Mouse (Mus musculus): Measurements from ENCODE around the gene Apeh. TPM values are rescaled to one million over a fixed set of nuclear protein-coding genes. Genes with fewer than 3 reads are reported as not detected.

Apeh gene
- total RNA-seq, 2 experiments from 2014 or later: 37.4 to 48.3 TPM

DNA sequence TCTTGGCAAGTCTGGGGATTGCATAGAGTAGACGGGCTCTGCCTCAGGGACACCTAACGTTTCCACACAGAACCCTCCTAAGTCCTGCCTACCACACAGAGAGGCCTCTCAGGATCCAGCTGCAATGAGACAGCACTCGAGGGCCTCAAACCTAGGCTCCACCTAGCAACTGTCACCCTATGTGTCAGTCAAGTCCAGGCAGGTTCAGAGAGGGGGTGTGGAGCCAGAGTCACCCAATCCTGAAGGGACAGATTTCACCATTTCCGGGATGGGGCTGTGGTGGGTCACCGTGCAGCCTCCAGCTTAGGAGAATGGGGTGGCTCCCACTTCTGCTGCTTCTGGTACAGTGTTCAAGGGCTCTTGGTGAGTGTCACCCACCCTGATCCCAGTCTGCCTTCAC is 14.2 kb downstream of the Apeh start, which contains the start of gene Mst1:
TSS of gene Mst1 (plus strand) at position 269 of the 400 bp plus-strand sequence.
- no peak for DNase-seq

DNA sequence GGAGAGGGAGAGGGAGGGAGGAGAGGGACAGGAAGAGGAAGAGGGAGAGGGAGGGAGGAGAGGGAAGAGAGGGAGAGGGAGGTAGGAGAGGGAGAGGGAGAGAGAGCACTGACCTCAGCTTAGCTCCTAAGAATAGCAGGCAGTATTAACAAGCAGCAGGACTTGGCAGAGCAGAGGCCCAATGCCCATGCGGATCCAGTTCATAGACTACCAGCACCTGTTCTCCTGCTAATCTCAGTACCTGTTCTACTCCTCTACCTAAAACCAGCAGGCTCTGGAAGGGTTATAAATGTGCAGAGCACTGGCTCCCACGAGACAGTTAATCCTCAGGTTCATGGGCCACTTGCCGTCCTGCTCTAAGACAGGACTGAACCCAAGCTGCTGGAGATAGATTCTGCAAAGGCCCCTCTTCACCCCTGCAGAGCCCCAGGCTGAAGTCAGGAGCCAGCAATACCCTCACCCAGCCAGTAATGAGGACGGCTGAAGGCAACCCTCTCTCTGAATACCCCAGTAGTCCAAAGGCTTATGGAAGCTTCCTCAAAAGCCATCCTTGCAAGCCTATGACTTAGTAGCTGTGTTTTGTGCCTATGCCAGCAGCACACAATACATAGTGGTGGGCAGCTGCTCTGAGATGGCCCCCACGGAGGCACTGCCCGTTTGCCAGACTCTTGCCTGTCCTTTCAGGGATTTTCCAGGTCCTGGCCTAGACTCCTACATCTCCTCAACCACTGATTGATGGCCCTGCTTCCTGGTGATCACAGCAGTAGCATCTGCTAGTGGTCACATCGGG is 21.1 kb downstream of the Apeh start:
- peak in 1 of 2 experiments; percentile 57 for DNase-seq

DNA sequence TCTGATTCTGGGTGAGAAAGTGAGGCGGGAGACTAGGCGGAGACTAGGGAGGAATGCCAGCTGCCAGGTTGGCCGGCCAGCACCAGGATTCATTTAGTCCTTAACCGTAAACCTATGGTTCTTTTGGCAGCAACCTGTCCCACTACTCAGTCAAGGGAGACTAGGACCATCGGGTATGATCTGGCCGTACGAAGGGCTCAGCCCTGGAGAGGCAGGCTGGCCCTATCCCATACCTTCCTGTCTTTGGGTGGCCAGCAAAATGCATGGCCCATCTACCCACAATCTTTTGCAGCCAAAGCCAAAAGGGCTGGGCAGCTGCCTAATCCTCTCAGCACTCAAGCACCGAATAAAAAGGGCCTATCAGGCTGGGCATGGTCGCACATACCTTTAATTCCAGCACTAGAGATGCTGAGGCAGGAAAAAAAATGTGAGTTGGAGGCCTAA is 21.9 kb downstream of the Apeh start:
- no peak for DNase-seq

DNA sequence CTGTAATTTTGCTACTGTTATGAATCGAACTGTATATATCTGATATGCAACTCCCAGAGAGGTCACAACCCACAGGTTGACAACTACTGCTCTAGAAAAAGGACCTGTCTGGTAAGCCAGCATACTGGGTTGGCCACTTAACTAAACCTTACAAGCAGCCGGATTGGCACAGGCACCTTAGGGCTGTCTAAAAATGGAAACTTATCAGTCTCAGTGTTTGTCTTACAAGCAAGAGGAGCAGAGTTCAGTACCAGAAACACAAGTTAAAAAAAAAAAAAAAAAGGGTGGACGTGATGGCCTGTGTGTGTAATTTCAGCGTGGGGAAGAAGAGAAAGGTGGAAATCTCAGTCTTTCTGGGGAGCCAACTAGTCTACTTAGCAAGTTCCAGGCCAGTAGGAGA is 22.6 kb downstream of the Apeh start:
- no peak for DNase-seq

DNA sequence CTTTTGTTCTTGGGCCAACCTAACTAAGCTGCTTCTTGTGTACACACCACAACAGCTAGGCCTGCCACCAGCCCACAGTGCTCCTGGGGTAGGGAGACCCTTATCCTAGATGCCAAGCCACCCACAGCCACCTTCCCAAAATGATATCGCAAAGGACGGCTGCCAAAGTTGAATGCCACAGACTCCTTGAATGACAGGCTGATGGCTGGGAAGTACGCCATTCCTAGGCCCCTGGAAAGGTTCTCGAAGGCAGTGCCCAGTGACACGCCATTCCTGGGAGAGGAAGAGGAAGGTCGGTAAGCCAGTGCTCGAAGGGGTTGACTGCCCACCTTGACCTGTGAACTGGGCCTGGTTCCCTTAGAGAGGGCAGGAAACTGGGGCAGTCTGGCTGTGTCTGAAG is 24.9 kb downstream of the Apeh start:
- no peak for DNase-seq

DNA sequence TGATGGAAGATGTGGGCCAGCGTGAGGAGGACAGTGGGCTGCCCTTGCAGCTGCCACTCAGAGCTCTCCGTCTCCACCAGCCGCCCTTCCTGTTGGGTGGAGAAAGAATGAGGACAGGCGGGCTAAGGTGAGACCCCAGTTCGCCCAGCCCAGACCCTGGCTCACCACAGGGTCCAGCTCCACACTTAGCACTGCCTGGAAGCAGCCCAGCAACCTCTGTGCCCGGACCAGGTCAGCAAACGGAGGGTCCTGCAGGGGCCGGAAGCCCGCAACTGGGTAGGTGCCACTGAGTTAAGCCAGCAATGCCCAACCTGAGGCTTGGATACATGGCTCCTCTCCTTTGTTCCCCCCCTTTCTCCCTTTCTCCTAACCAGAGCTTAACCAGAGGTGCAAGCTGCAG is 25.4 kb downstream of the Apeh start:
- no peak for DNase-seq

DNA sequence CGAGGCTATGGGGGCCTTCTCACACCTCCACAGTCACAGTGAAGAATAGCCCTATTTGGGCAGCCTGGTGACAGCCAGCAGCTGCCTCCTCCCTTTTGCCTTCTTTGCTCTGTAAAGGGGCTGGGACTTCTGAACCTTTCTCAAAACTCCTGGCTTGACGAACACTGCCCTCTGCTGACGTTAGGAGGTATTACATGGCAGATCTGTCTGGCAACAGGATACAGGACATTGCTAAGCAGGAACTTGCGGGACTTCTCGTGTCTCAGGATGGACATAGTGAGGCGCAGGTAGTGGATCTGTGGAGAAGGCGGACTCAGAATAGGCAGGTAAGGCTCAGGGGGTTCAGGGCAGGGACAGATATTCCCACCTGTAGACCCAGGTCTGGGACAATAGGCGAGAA is 26.5 kb downstream of the Apeh start:
- peak; percentile 86 to 94 for DNase-seq

DNA sequence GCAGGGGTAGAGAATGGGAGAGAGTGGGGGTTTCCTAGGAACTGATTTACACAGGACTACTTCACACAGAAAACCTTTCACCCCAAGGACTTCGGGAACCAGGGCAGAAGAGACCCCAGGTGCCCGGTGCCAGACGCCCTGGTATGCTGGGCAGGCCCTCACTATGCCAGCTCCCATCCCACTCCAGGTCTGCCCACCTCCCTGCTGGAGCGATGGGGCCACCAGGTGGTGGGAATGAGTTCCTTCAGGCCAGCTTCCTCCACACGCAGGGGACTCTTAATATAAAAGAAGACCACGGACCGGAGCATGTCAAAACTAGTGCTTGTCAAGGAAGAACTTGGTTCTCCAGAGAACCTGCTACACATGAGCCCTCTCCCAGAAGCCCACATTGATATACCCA is 27.2 kb downstream of the Apeh start:
- no peak for DNase-seq

DNA sequence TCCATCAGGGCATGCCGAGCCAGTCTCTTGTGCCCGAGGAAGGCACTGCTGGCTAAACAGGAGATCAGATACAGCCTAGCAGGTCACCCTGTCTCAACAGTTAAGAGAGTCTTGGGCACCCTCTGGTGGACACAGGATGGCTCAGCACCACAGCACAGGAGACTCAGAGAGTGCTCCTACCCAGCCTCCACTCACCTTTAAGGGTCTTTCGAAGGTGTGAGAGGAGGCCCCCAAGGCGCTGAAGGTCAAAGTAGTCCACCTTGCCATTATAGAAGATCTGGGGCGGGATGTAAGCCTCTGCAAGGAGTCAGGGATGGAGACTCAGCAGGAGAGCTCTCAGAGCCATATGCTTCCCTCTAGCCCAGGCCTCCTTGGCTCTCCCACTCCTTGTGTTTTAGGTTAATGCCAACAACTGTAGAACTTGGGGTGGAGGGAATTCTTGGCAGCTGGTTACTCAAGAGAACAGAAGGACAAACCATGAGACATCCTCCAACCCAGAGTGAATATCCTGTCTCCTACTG is 28.9 kb downstream of the Apeh start:
- peak; percentile 58 to 75 for DNase-seq

DNA sequence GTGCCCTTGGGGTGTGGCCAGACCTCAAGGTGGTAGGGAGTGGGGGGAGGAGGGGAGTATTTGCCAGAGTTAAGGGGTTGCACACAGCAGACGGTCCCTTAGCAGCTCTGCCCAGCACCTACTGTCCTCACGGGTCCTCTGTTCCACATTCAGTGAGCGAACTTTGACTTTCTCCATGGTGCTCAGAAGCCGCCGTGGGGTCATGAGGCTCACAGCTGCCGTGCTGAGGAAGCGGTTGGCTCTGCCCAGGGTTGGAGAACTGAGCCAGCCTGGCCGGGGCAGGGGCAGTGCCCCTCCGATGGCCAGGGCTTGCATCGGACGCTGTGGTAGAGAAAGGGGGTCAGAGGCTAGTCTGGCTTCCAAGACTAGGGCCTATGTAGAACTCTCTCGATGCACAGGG is 31.0 kb downstream of the Apeh start:
- no peak for DNase-seq

DNA sequence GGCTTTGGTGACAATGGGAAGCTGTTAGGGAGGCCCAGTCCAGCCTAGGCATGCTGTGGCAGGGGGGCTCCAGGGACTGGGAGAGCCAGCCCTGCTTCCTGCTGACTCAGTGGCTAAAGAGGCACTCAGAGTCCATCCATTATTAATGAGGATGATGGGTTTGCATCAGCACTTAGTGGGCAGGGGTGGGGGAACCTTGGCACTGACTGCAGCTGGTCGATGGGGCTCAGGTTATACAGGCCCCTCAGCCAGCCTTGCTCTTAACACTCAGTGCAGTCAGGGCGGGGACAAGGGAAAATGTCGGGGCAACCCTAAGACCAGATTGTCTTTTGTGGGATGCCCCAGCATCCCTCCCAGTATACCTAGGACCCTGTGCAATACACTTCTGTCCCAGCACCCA is 32.3 kb downstream of the Apeh start:
- DNase-seq: no peak

DNA sequence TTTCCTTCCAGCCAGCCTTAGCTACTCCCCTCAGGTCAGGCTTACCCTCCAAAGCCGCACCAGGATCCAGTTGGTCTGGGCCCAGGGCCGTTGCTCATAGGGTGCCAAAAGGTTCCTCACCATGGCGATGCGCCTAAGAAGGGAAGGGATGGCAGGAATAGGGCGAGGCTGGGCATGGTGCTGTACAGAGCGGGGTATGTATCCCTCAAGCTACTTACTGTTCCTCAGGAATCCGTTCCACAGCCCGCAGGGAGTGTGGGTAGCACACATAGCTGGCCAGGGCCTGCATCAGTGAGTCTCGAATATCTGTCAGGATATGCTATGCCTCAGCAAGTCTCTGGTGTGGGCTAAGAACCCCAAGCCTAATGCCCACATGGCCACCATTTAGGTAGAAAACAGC is 36.1 kb downstream of the Apeh start:
- DNase-seq: no peak

DNA sequence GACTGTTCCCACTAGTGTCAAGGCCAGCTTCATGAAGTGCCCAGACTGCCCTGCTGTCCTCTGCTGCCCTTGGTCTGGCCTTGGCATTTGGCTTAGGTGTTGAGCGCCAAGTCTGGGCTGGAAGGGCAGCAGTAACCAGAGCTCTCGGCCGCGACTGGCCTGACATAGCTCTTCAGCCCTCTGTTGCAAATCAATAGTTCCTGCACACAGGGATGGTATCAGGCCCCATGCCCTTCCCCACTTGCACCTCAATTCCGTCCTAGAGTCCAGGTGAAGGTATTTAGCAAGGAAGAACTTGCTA is 37.2 kb downstream of the Apeh start:
- peak; percentile 62 to 65 for DNase-seq

DNA sequence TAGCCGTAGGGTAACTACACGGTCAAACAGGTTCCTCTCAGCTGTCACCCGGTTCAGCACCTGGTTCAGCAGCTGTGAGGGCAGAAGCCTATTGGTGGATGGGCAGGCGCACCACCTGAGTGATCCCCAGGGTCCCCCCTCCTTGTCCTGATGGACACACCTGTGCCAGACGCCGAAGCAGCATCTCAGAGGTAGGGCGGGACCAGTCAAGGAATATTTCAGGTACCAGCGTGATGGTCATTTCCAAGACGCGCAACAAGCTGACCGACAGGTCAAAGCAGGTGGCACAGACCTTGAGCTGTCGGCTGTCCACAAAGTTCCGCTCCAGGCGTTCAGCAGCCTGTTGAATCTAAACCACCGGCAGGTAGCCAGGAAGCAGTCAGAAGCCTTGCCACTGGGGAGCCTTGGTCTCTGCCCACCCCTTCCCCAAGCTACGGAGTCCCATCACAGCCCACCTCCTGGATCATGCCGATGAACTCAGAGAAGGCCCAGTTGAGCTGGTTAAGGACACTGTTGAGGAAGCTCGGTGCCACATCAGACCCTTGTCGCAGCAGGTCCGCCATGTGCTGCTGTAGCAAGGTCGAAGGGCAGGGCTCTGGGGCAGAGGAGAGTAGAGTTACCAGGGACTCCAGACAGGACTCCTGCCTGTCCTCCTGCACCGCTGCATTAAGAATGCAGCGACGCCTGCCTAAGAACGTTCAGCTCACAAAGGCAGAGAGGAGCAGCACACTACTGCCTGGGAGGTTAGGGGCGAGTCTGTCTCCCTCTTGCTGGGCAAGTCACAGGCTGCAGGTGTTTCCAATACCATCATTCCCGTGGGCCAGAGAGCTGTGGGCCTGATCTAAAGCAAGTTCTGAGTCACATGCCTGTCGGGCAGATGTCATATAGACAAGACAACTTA is 37.8 kb downstream of the Apeh start:
- no peak for DNase-seq

DNA sequence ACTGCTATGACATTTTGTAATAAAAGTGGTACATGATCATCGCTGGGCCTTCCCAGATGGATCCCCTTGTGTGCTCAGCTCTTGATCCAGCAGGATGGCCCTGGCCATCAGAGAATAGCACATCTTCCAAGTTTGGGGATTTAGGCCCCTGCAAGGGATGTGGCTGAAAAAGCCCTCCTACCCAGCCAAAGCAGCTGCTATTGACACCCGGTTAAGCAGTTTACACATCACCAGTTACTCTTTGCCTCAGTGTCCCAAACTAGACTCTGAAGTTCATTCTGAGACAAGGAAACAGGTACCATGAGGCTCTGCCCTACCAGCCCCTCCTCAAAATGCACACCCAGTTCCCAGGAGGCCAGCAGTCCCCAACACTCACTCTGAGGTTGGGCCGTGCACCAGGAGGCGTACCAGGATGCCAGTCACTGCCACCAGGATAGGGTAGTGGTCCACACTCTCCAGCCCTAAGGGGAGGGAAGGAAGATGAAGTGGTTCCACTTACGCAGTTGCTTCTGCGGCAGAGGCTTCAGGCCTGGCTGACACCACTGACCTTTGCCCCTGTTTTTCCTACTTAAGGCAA is 38.7 kb downstream of the Apeh start:
- no peak for DNase-seq

DNA sequence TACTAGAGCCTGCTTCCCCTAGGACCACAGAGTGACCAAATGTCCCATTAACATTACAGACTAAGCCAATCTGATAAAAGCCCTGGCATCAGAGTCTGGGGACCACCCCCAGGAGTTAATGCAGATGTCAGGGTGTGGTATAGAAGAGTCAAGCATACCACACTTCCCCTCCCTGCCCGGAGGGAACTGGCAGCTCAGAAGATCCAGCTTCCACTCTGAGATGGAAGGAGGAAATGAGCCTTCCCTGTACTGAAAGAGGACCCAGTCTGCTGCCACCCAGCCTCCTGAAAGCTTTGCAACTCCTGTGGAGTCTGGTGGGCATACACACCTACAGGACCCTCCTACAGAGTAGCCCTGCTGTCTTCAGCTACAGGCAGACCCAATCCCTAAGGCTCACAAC is 39.3 kb downstream of the Apeh start:
- DNase-seq: no peak

DNA sequence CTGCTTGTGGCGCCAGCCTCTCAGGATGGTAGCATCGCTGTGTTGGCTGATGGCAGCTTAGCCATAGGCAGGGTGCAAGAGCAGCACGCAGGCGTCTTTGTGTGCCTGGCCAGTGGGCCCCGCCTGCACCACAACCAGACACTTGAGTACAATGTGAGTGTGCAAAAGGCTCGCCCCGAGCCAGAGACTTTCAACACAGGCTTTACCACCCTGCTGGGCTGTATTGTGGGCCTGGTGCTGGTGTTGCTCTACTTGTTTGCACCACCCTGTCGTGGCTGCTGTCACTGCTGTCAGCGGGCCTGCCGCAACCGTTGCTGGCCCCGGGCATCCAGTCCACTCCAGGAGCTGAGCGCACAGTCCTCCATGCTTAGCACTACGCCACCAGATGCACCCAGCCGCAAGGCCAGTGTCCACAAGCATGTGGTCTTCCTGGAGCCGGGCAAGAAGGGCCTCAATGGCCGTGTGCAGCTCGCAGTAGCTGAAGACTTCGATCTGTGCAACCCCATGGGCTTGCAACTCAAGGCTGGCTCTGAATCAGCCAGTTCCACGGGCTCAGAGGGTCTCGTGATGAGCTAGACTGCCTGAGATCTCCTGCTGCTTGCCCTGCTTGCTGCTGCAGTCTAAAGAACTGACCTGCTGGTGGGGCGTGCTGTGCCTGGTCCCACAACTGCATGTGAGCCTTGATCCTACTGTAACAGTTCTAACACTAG is 39.9 kb downstream of the Apeh start:
- no peak for DNase-seq

DNA sequence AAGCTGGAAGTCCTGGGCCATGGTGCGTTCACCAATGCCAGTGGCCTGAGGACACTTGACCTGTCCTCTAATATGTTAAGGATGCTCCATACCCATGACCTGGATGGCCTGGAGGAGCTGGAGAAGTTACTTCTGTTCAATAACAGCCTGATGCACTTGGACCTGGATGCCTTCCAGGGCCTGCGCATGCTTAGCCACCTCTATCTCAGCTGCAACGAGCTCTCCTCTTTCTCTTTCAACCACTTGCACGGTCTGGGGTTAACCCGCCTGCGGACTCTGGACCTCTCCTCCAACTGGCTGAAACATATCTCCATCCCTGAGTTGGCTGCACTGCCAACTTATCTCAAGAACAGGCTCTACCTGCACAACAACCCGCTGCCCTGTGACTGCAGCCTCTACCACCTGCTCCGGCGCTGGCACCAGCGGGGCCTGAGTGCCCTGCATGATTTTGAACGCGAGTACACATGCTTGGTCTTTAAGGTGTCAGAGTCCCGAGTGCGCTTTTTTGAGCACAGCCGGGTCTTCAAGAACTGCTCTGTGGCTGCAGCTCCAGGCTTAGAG is 40.7 kb downstream of the Apeh start:
- DNase-seq: no peak

DNA sequence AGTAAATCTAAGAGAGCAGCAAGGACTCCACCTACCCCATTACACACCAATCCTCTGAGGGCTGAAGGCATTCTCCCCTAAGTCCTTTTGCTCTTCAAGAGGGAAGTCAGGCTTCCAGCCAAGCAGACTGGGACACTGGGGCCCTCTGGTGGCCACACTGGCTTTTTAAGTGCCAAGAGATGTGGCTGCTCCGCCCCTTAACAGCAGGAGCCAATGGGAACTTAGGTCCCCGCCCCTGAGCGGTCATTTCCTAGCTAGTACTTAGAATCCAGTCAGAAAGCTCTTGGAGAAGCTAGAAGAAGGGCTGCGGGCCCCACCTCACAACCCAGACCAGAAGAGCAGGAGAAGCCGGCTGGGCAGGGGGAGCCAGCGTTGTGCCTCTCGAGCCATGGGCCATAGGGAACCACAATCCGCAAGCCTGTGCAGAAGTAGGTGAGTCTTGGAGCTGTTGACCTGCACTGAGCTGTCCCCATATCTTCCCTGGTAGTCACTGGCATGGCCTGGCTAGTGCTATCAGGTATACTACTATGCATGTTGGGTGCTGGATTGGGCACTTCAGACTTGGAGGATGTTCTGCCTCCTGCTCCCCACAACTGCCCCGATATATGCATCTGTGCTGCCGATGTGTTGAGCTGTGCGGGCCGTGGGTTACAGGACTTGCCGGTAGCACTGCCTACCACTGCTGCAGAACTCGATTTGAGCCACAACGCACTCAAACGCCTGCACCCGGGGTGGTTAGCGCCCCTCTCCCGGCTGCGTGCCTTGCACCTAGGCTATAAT is 41.3 kb downstream of the Apeh start, which contains the start of gene Amigo3:
TSS of gene Amigo3 (plus strand) at position 275 of the 780 bp plus-strand sequence.
- peak; percentile 97 to 99 for DNase-seq

DNA sequence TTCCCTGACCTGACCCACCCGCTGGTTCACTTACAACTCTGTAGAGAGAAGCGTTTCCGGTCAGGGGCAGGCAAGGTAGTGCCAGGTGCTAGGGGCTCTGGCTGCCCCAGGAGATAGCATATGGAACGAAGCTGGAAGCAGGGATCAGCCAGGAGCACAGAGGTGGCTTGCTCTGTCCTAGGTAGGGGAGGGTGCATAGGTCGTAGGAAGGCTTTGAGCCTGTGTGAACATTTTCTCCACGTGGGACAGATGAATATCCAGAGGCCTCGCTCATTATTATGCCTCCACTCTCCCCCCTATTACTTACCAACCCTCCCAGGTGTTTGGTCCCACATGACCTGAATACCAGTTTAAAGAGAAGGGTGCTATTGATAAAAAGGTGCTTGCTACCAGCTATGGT is 42.0 kb downstream of the Apeh start:
- DNase-seq: no peak

DNA sequence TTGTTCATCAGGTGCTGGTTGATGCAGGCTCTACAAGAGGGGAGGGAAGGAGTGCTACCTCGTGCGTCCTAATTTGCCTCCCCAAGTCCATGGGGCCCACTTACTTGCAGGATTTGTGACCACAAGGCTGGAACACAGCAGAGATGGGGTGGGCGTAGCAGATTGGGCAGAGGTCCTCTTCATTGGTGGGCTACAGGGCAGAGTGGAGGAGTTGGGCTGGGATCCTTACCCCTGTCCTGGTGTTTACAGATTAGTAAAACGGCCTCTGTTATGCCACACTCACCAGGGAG is 42.5 kb downstream of the Apeh start:
- DNase-seq: no peak
